Mouse (Mus musculus) forebrain, embryonic 10.5 days (tissue): ENCODE data around the gene Tigd3. TPM values are rescaled to one million over a fixed set of nuclear protein-coding genes. Genes with fewer than 3 reads are reported as not detected.

ENCODE experiments used
- polyA plus RNA-seq: library from polyadenylated mRNA; unstranded; fragments of >200 nt; fragmentation: Nextera tagmentation; extraction: Ambion mirVana; gene quantifications from 2 replicates; pipeline ENCODE4 v1.2.1, GENCODE M21; 2016

The Tigd3 gene
- polyA plus RNA-seq, 1 experiment from 2014 or later: 9.0 TPM

Other genes starting within 250 kb of the Tigd3 start
- 20.9 and 21.1 TPM in 2 replicates for gene Sipa1, start 230.4 kb downstream of the Tigd3 start, polyA plus RNA-seq
- gene Map3k11, start 205.4 kb downstream of the Tigd3 start, polyA plus RNA-seq: 26.3 and 30.1 TPM in 2 replicates
- 26.8 and 27.1 TPM in 2 replicates for gene Pcnx3, start 205.2 kb downstream of the Tigd3 start, polyA plus RNA-seq
- 0.19 TPM in 1 of 2 replicates, not detected in the other for gene Kcnk7, start 189.8 kb downstream of the Tigd3 start, polyA plus RNA-seq
- 6.6 and 8.4 TPM in 2 replicates for gene Ehbp1l1, start 167.8 kb downstream of the Tigd3 start, polyA plus RNA-seq
- 120 and 127 TPM in 2 replicates for gene Fam89b, start 164.5 kb downstream of the Tigd3 start, polyA plus RNA-seq
- 2.6 and 4.9 TPM in 2 replicates for gene Ltbp3, start 153.2 kb downstream of the Tigd3 start, polyA plus RNA-seq
- gene Scyl1, start 122.7 kb downstream of the Tigd3 start, polyA plus RNA-seq: 63.4 and 64.6 TPM in 2 replicates
- 36.9 and 40.6 TPM in 2 replicates for gene Frmd8, start 18.9 kb downstream of the Tigd3 start, polyA plus RNA-seq
- 1.5 and 2.0 TPM in 2 replicates for gene Slc25a45, start 16.3 kb downstream of the Tigd3 start, polyA plus RNA-seq
- 246 and 247 TPM in 2 replicates for gene Dpf2, start 18.9 kb upstream of the Tigd3 start, polyA plus RNA-seq
- 1.1 and 1.5 TPM in 2 replicates for gene Cdc42ep2, start 30.7 kb upstream of the Tigd3 start, polyA plus RNA-seq
- 122 and 126 TPM in 2 replicates for gene Pola2, start 70.1 kb upstream of the Tigd3 start, polyA plus RNA-seq
- not detected in 2 replicates for gene Slc22a20, start 92.0 kb upstream of the Tigd3 start, polyA plus RNA-seq
- 2.5 and 3.0 TPM in 2 replicates for gene Capn1, start 121.7 kb upstream of the Tigd3 start, polyA plus RNA-seq
- 30.8 and 32.2 TPM in 2 replicates for gene Syvn1, start 152.4 kb upstream of the Tigd3 start, polyA plus RNA-seq
- 89.4 and 92.1 TPM in 2 replicates for gene Mrpl49, start 163.6 kb upstream of the Tigd3 start, polyA plus RNA-seq
- 829 and 865 TPM in 2 replicates for gene Fau, start 163.7 kb upstream of the Tigd3 start, polyA plus RNA-seq
- gene Znhit2, start 167.0 kb upstream of the Tigd3 start, polyA plus RNA-seq: 35.1 and 38.7 TPM in 2 replicates
- gene Tm7sf2, start 174.2 kb upstream of the Tigd3 start, polyA plus RNA-seq: 31.0 and 32.2 TPM in 2 replicates
- gene Vps51, start 183.1 kb upstream of the Tigd3 start, polyA plus RNA-seq: 65.2 and 68.2 TPM in 2 replicates
- not detected in 2 replicates for gene Tmem262, start 185.9 kb upstream of the Tigd3 start, polyA plus RNA-seq
- gene Gm28374, start 188.1 kb upstream of the Tigd3 start, polyA plus RNA-seq: 1.7 and 3.1 TPM in 2 replicates
- gene Zfpl1, start 190.8 kb upstream of the Tigd3 start, polyA plus RNA-seq: 74.0 and 78.0 TPM in 2 replicates
- 78.9 and 85.4 TPM in 2 replicates for gene Cdca5, start 190.8 kb upstream of the Tigd3 start, polyA plus RNA-seq
- 1.0 and 1.5 TPM in 2 replicates for gene AC131692.1, start 200.3 kb upstream of the Tigd3 start, polyA plus RNA-seq
- gene Naaladl1, start 211.6 kb upstream of the Tigd3 start, polyA plus RNA-seq: 0.82 and 0.88 TPM in 2 replicates
- gene Sac3d1, start 224.5 kb upstream of the Tigd3 start, polyA plus RNA-seq: 64.2 and 64.6 TPM in 2 replicates
- 24.1 and 25.6 TPM in 2 replicates for gene Snx15, start 234.2 kb upstream of the Tigd3 start, polyA plus RNA-seq
- not detected in 2 replicates for gene Batf2, start 246.8 kb upstream of the Tigd3 start, polyA plus RNA-seq
- gene Arl2, start 247.4 kb upstream of the Tigd3 start, polyA plus RNA-seq: 112 and 113 TPM in 2 replicates